Mouse (Mus musculus) layer of hippocampus, adult 2 months (tissue): Measurements from ENCODE around the gene Wif1. TPM values are rescaled to one million over a fixed set of nuclear protein-coding genes. Genes with fewer than 3 reads are reported as not detected.

Experiments used
- DNase-seq, 2 experiments: peaks; one replicate each; pipeline ENCODE4 v3.0.0; 2022; ENCODE audit warnings: low spot score in 2 of 2
- H3K27ac ChIP-seq: fragments of 200-600 bp; 2 replicates; pipeline ENCODE4 v1.8.1; 2022
- H3K4me3 ChIP-seq: fragments of 200-600 bp; 2 replicates; pipeline ENCODE4 v1.8.1; 2022; ENCODE audit warnings: mild to moderate bottlenecking
- CTCF ChIP-seq: fragments of 200-600 bp; conservative IDR thresholded peaks from 2 replicates; pipeline ENCODE4 v1.8.1; 2022; ENCODE audit warnings: antibody characterized with exemption, mild to moderate bottlenecking, moderate library complexity
- total RNA-seq, 2 experiments: library from RNA; stranded (reverse); gene quantifications; 2 replicates each; pipeline ENCODE4 v1.2.3; 2021

Wif1 gene
- total RNA-seq, 2 experiments from 2014 or later = 0.82 to 1.0 TPM

DNA sequence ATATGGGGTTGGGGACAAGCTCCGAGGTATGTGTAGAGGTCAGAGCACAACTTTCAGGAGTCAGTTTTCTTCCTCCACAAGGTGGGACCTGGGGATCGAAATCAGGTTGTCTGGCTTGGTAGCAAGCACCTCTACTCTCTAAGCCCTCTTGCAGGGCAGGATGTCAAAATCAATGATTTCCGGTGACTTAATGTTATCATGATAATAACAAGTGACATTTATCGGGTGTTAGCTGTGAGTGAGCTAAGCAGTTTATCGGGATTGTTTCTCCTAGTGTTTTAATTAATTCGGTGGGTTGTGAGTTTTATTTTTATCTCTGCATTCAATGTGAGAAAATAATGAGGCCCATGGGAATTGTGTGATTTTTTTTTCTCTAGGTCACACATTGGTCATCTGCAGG, 18.3 kb downstream of the Wif1 start:
- no peak overlapping the region for H3K4me3 ChIP-seq
- no peak overlapping the region for H3K27ac ChIP-seq
- TF ChIP-seq CTCF = no peak
- no peak for DNase-seq

DNA sequence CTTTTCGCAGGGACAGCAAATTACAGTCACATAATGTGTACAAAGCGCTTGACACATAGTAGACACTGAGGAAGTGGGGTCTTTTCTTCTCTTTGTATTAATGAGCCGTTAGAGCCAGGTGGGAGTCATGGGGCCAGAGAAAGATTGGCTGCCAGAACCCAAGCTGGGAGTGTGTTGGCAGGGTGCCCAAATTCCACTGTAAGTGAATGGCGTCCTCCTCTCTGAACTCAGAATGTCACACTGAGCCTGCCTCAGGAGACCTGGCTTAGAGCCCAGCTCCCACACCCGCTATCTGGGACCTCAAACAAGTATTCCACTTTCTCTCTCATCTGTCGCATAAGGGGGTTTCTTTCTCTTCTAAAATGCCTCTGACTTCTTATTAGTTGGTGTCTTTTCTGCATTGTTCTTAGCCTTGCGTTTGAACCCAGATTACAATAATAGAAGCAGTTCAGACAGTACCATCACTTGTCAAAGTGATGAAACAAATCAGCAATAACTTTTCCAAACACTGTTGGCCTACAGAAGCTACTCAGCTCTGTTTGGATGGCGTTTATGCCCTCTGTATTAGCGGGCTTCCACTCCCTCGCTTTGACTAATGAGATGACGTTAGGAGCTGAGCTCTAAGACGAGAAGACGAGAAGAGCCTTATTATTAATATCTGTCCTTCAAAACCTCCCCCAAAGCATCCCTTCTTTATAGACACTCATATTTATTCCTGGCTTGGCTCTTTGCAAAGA, 21.9 kb downstream of the Wif1 start:
- no peak for TF ChIP-seq CTCF
- Histone ChIP-seq H3K4me3 (no peak overlapping the region), H3K27ac (no peak overlapping the region)
- DNase-seq = no peak

DNA sequence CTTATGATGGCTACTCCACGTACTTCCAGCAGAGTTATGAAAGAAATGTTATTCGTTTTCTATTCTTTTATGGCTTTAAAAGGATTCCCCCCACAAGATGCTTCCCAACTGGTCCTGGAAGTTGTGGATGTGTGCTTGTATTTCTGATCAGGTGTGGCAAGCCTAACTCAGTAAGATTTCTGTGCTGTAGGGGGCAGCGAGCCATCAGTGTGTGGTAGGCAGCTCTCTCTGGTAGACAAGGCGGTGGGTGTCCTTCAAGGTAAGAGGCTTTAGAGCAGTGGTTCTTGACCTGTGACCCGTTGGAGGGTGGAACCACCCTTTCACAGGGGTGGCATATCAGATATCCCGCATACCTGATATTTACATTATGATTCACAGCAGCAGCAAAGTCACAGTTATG, 23.1 kb downstream of the Wif1 start:
- Histone ChIP-seq H3K27ac (no peak overlapping the region), H3K4me3 (no peak overlapping the region)
- no peak for DNase-seq
- TF ChIP-seq CTCF = no peak; the same call in 1 of the 2 replicates

DNA sequence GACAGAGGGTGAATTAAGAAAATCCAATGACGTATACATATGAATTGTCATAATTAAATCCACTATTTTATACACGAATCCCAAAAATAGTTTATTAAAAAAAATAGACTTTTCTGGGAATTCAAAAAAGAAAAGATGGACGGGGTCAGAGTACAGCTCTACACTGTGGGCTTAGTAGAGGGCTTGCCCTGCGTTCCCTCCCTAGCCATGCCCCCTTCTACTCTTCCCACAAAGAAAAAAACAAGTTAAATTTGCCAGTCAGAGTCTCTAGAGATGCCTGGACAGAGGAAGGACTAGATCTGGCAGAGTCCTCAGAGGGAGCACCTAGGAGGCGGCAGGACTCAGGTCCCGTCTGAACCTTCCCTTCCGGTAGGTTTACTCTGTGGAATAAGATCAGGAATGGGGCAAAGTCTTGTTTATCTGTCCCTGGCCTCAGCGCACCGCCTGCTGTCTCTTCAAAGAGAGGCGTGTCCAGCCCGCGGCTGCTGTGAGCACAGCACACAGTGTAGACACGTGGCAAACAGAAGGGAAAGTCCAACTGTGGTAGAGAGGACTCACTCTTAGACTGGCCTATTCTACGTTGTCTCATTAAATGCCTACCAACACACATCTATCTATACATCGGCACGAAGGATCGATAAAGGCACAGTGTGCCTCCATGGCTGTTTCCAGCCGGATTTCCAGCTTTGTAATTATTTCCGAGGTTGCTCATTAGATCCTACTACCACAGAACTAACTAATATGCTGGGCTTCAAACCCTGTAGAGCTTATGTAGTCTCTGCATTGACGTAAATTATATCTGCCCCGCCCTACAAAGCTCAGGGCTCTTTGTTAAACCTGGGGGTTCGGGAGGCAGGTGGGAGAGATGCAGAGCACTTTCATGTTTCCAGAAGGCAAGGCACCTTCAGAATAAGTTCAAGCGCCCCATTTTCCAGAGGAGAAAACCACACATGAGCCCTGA, 25.6 kb downstream of the Wif1 start:
- H3K4me3 ChIP-seq = no peak overlapping the region
- no peak for DNase-seq
- H3K27ac ChIP-seq = no peak overlapping the region
- TF ChIP-seq CTCF = no peak

DNA sequence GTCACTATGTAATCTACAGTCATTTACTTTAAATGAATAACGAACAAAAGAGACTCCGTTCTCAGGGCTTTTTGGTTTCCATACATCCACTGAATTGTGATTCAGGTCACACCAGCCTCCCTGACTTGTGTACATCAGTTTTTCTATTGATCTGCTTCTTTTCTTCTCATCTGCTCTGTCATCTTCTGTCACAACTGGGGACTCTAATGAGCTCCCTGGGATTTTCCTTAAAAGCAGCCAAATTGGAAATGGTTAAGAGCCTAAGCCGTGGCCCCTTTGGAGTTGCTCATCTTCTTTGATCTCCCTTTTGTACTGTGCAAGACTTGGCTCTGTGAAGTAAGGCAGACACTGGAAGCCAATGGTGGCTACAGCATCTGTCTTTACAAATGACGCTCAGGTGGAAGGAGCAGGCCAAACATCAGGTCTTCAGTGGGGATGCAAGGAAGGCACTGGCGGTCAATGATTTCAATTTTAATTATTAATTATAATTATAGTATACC, 27.6 kb downstream of the Wif1 start:
- DNase-seq = no peak
- no peak for TF ChIP-seq CTCF
- H3K4me3 ChIP-seq = no peak overlapping the region
- no peak overlapping the region for H3K27ac ChIP-seq

DNA sequence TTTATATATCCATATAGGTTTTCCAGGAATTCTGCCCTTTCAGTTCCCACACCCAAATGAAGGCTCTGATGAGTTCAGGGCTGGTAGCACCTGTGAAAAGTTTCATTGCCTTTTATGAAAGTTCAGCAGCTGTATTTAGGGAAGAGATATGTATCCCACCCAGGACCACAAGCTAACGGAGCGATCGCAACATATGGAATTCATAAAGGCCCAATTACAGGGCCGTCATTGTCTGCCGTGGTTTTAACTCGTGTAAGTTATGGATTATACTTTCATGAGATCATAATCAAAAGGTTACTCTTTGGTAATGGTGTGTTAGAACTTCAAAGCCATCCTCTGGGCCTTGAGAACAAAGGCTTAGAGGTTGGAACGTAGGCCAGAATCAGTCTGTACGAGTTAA, 28.9 kb downstream of the Wif1 start:
- no peak overlapping the region for H3K4me3 ChIP-seq
- TF ChIP-seq CTCF = no peak
- no peak for DNase-seq
- H3K27ac ChIP-seq = no peak overlapping the region

DNA sequence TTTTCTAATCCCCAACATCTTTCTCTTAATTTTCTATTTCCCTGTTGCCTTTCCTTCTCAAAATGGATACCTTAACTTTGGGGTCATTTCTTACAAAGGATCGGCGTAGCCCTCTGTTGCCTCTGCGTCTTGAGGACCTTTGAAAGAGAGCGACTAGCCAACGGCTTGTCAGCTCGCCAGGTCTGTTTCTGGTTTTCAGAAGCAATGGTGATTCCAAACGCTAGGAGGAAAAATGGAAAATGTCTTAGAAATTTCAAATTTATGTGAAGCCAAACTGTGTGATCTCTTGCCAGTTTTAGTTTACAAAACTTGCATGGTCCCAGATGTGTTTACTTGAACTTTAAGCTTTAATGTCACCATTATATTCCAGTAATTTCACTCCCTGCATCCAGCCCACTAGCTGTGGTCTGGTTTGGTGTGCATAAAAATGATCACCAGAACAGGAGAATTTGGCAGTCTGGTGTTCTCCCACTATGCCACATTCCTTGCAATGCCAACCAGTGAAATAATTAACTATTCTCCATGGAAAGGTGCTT, 33.7 kb downstream of the Wif1 start:
- H3K27ac ChIP-seq = no peak overlapping the region
- TF ChIP-seq CTCF = no peak
- DNase-seq = no peak
- no peak overlapping the region for H3K4me3 ChIP-seq

DNA sequence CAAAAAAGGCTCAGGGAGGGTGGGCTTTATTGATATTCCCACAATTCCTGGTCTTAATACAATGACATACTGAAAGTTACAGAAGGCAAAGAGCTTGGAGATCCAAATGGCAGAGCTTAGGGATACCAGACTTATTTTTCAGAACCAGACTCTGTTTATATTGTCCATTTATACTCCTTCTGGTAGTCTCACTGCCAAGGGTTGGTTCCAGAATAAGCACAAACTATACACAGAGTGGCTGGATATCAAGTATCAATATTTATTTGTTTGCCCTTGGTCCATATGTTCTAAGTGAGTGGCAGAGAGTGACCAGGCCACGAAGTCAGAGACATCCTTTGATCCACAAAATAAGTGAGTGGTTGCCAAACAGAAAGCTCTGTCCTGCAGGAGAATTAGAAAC, 34.2 kb downstream of the Wif1 start:
- TF ChIP-seq CTCF = no peak
- H3K4me3 ChIP-seq = no peak overlapping the region
- no peak for DNase-seq
- no peak overlapping the region for H3K27ac ChIP-seq

DNA sequence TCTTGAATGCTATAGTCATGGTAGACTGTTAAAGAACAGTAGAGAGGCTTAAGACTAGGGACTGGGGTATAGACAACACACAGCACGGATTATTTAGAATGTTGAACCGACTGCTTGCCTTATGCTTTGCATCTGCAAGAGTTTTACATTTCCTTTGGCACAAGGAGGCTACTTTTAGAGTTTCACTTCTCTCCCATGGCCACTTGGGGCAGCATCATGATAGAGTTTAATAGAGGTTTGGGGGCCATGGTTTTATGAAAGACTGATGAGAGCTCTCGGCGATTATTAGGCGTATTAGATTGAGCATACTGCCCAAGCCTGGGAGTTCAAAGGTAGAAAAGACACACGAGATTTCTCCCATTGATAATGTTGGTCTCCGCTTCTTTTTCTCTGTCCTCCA, 37.0 kb downstream of the Wif1 start:
- no peak for DNase-seq
- H3K4me3 ChIP-seq = no peak overlapping the region
- TF ChIP-seq CTCF = peak; percentile 70
- H3K27ac ChIP-seq = no peak overlapping the region

DNA sequence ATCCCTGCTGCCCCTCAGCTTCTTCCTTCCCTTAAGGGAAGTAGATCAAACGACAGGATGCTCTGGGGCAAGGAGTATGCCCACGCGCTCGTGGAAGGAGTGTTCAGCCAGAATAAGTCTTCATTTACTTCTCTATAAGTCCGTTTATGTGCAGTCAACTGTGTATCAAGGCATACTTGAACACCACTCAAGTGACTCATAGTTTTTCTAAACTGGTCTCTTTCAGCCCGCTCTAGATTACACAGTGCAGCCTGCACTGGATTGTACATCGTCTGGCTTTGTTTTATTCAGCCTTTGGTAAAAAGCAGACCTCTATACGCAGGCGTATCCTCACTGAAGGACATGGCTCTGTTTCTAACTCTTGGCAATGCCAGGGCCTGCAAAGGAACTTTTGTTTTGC, 46.7 kb downstream of the Wif1 start:
- Histone ChIP-seq H3K4me3 (no peak overlapping the region), H3K27ac (no peak overlapping the region)
- no peak for DNase-seq
- no peak for TF ChIP-seq CTCF

DNA sequence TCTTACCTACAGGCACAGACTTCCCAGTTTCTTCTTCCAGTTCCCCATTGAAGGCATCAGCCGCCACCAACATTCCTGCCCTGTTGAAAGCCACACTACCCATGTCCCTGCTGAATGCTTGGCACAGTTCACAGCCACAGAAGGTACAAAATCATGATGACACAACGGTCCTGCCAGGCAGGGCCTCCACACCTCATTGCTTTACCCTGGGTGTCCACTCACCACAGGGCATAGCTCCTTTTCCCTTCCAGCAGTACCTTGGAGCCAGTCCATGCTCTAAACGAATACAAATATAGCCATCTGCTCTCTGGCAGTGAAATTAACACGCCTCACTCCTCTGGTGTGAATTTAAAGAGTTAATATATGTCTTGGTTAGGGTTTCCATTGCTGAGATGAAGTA, 49.1 kb downstream of the Wif1 start:
- H3K4me3 ChIP-seq = no peak overlapping the region
- no peak for DNase-seq
- no peak for TF ChIP-seq CTCF

DNA sequence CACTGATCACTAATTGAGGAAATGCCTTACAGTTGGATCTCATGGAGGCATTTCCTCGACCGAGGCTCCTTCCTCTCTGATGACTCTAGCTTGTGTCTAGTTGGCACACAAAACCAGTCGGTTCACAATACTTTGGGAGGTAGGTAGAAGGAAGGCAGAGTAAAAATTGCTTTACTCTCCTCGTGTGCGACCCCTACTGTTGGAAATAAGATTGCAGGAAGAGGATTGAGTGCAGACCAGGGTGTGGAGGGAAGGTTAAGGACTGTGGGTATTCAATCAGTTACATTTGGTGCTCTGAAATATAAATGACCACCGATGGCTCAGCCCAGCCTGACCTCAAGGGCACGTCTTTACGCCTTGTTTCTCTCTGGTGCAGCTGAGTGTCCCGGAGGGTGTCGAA, 49.8 kb downstream of the Wif1 start:
- Histone ChIP-seq H3K27ac (no peak overlapping the region), H3K4me3 (no peak overlapping the region)
- DNase-seq = peak in 1 of 2 experiments; percentile 0
- TF ChIP-seq CTCF = peak; percentile 65

More for the DNA sequence above, 49.1 kb downstream of the Wif1 start:
- no peak overlapping the region for H3K27ac ChIP-seq

DNA sequence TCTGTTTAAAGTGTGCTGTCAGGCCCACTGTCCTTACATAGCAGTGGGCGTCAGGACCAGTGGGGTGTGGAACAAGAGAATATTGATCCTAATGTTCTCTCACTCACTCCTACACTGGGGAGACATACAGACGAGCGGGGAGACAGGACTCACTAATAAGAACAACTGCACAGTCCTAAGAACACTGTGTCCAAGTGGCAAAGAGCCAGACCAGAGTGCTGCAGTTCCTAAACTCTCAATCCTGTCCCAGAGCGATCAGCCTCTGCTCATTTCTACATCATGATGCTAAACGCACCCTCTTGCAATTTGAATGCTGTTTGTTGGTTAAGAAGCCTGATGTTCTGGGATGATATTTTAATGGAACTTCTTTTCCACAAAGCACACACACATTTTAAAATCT, 54.9 kb downstream of the Wif1 start:
- no peak overlapping the region for H3K4me3 ChIP-seq
- no peak for DNase-seq
- H3K27ac ChIP-seq = no peak overlapping the region
- TF ChIP-seq CTCF = no peak
